Comparison of ENCODE assay signal across 8 mouse cellular contexts in genomic region chr1:59895456-59895855, GRCm38 (mm10). TPM values are rescaled to one million over a fixed set of nuclear protein-coding genes. Genes with fewer than 3 reads are reported as not detected.
DNase-seq lines count a peak whose midpoint lies in the region; ATAC-seq lines count a peak whose summit lies in the region.

No protein-coding gene starts in this region.

- H3K4me3 ChIP-seq in hindbrain, embryonic 10.5 days, result no peak overlapping the region
- H3K4me3 ChIP-seq in intestine, embryonic 15.5 days (replicated peaks), result no peak overlapping the region

- H3K27me3 ChIP-seq in hindbrain, embryonic 10.5 days (ENCODE audit: insufficient read depth, poor library complexity, severe bottlenecking), result no peaks in the 10 kb centered on the region
- H3K27me3 ChIP-seq in intestine, embryonic 15.5 days (replicated peaks), result no peaks in the 10 kb centered on the region

- no peak overlapping the region for H3K9ac ChIP-seq in intestine, embryonic 15.5 days

- peak; percentile 38 to 43 for DNase-seq in cerebellum, postnatal 10 days
- no peak for DNase-seq in cerebellum, adult 18-20 months
- DNase-seq in CD4-positive, CD25-positive, alpha-beta regulatory T cell, adult 2 months (ENCODE audit: low read depth, low spot score), result peak; percentile 41
- DNase-seq in gastrocnemius, postnatal 25 days, result peak; percentile 25
- DNase-seq in layer of hippocampus, postnatal 10 days (ENCODE audit: low spot score in 2 of 2), result peak; percentile 14 to 31
- DNase-seq in naive thymus-derived CD4-positive, alpha-beta T cell, adult 2 months (ENCODE audit: low read depth), result peak; percentile 58
- no peak for DNase-seq in hindbrain, embryonic 10.5 days (ENCODE audit: low spot score)

- 61% methylated on average over 4 of the region's 4 CpGs for WGBS in hindbrain, embryonic 10.5 days
- 53% methylated on average over 4 of the region's 4 CpGs for WGBS in intestine, embryonic 15.5 days

- no peaks in the 10 kb centered on the region for H3K4me1 ChIP-seq in hindbrain, embryonic 10.5 days (replicated peaks)
- H3K4me1 ChIP-seq in intestine, embryonic 15.5 days (replicated peaks), result 0 out of 2 replicates have a peak, but pooled peaks cover 6% of the 10 kb centered on the region

- H3K4me2 ChIP-seq in intestine, embryonic 15.5 days (replicated peaks), result no peak overlapping the region

- H3K9me3 ChIP-seq in hindbrain, embryonic 10.5 days, result no peaks in the 10 kb centered on the region
- H3K9me3 ChIP-seq in intestine, embryonic 15.5 days, result no peaks in the 10 kb centered on the region

- H3K36me3 ChIP-seq in hindbrain, embryonic 10.5 days, result no peaks in the 10 kb centered on the region
- H3K36me3 ChIP-seq in intestine, embryonic 15.5 days, result no peaks in the 10 kb centered on the region

- H3K27ac ChIP-seq in hindbrain, embryonic 10.5 days, result no peak overlapping the region
- no peak overlapping the region for H3K27ac ChIP-seq in intestine, embryonic 15.5 days

- ATAC-seq in intestine, embryonic 15.5 days, result no peak

RNA-seq across cellular contexts. Expression of gene Fam117b, which starts 17.4 kb away (rescaled TPM):
- 1 to 10 TPM; 3.5 to 4.6 TPM for total RNA-seq in gastrocnemius, postnatal 25 days (2021)
- total RNA-seq in layer of hippocampus, postnatal 10 days (2021), result 10 to 100 TPM; 52.3 to 59.0 TPM
- 11.0 and 12.6 TPM in 2 replicates for polyA plus RNA-seq in hindbrain, embryonic 10.5 days (2016; fragmentation: Nextera tagmentation; extraction: Ambion mirVana)
- 6.6 and 7.8 TPM in 2 replicates for polyA plus RNA-seq in intestine, embryonic 15.5 days (2015; fragmentation: Nextera tagmentation; extraction: Ambion mirVana)

Comparison
In these comparisons a context has a peak if more than half of its experiments do, and no peak if none do; other contexts are left out.
1. DNase-seq: peak in cerebellum, postnatal 10 days (2 of 2), CD4-positive, CD25-positive, alpha-beta regulatory T cell, adult 2 months (single experiment), gastrocnemius, postnatal 25 days (single experiment), layer of hippocampus, postnatal 10 days (2 of 2) and naive thymus-derived CD4-positive, alpha-beta T cell, adult 2 months (single experiment); none in cerebellum, adult 18-20 months (0 of 2) and hindbrain, embryonic 10.5 days (single experiment).
2. RNA of gene Fam117b, which starts 17.4 kb away (total RNA-seq): 52.3 to 59.0 TPM in layer of hippocampus, postnatal 10 days; 3.5 to 4.6 TPM in gastrocnemius, postnatal 25 days; every median in the first group is over 4 times any median in the second.